Comparison of ENCODE assay signal across 8 mouse cellular contexts in the genomic region with DNA sequence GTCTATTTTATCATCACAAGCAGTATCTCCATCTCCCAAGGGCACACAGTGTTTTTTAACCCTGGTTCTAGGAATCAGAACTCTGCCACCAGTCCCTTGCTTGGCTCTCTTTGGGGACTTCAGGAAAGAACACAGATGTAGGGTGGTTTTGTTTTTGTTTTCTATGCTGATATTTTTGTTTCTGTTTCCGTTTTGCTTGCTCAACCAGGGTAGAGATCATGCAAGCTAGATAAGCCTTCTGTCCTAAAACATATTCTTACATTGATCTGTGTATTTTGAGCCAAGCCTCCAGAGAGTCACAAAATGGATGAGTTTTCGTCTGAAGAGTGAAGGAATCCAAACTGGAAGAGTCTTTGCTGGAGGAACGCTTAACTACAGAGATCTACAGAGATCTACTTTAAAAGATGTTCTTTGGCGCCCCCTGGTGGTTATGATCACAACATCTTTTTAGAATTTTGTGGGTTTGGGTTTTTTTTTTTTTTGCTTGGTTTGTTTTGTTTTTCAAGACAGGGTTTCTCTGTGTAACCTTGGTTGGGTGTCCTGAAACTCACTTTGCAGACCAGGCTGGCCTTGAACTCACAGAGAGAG. TPM values are rescaled to one million over a fixed set of nuclear protein-coding genes. Genes with fewer than 3 reads are reported as not detected.
DNase-seq lines count a peak whose midpoint lies in the region; ATAC-seq and TF ChIP-seq lines count a peak whose summit lies in the region.

No protein-coding gene starts in this region.

- no peak for TF ChIP-seq EP300 in heart, postnatal 0 days (IDR thresholded peaks at IDR 0.05; ENCODE audit: low read depth)

- 25% methylated on average over 4 of the region's 4 CpGs for WGBS in midbrain, embryonic 14.5 days
- 26% methylated on average over 4 of the region's 4 CpGs for WGBS in midbrain, embryonic 13.5 days
- WGBS in heart, postnatal 0 days = 15% methylated on average over 4 of the region's 4 CpGs
- WGBS in midbrain, postnatal 0 days = 24% methylated on average over 4 of the region's 4 CpGs

- no peak overlapping the region for H3K4me3 ChIP-seq in midbrain, embryonic 14.5 days (replicated peaks; ENCODE audit: low read depth, low read length)
- no peak overlapping the region for H3K4me3 ChIP-seq in midbrain, embryonic 13.5 days (replicated peaks)
- H3K4me3 ChIP-seq in heart, postnatal 0 days (ENCODE audit: low read depth, low read length) = no peak overlapping the region; the same call in 1 of the 2 replicates
- no peak overlapping the region for H3K4me3 ChIP-seq in midbrain, postnatal 0 days (ENCODE audit: low read depth, low read length)

- no peaks in the 10 kb centered on the region for H3K9me3 ChIP-seq in midbrain, embryonic 14.5 days (ENCODE audit: control insufficient read depth, low read length)
- H3K9me3 ChIP-seq in midbrain, embryonic 13.5 days = no peaks in the 10 kb centered on the region
- H3K9me3 ChIP-seq in heart, postnatal 0 days (replicated peaks; ENCODE audit: control insufficient read depth, low read length) = no peaks in the 10 kb centered on the region
- H3K9me3 ChIP-seq in midbrain, postnatal 0 days (ENCODE audit: low read length) = no peaks in the 10 kb centered on the region

- H3K27ac ChIP-seq in midbrain, embryonic 14.5 days (replicated peaks; ENCODE audit: low read depth, low read length) = no peak overlapping the region
- H3K27ac ChIP-seq in midbrain, embryonic 13.5 days = no peak overlapping the region
- H3K27ac ChIP-seq in heart, postnatal 0 days (ENCODE audit: low read depth) = no peak overlapping the region
- no peak overlapping the region for H3K27ac ChIP-seq in midbrain, postnatal 0 days (ENCODE audit: low read depth, low read length)

- no peak overlapping the region for H3K4me2 ChIP-seq in midbrain, embryonic 14.5 days (ENCODE audit: low read length)
- no peak overlapping the region for H3K4me2 ChIP-seq in midbrain, embryonic 13.5 days (replicated peaks)
- H3K4me2 ChIP-seq in heart, postnatal 0 days (ENCODE audit: low read depth, low read length) = peak overlapping the region; percentile 26; the same call in 1 of the 2 replicates
- H3K4me2 ChIP-seq in midbrain, postnatal 0 days (ENCODE audit: low read depth, low read length, poor library complexity, severe bottlenecking) = no peak overlapping the region

- H3K27me3 ChIP-seq in midbrain, embryonic 14.5 days (ENCODE audit: control insufficient read depth, insufficient read depth, low read length) = no peaks in the 10 kb centered on the region
- H3K27me3 ChIP-seq in midbrain, embryonic 13.5 days = no peaks in the 10 kb centered on the region
- H3K27me3 ChIP-seq in heart, postnatal 0 days (ENCODE audit: control insufficient read depth, insufficient read depth, low read length) = no peaks in the 10 kb centered on the region
- no peaks in the 10 kb centered on the region for H3K27me3 ChIP-seq in midbrain, postnatal 0 days (ENCODE audit: insufficient read depth, low read length)

- peak; percentile 94 for DNase-seq in midbrain, embryonic 14.5 days
- peak; percentile 79 for DNase-seq in R1 (ENCODE audit: low read depth, low spot score)
- DNase-seq in cerebellum, postnatal 14 days = peak; percentile 80 to 92
- DNase-seq in heart, postnatal 0 days (ENCODE audit: low spot score) = peak; percentile 43
- peak; percentile 64 to 71 for DNase-seq in left cerebral cortex, postnatal 25 days (ENCODE audit: low spot score in 2 of 2)
- peak; percentile 87 for DNase-seq in midbrain, postnatal 0 days (ENCODE audit: low spot score)
- DNase-seq in thymus, postnatal 10 days (ENCODE audit: low spot score in 2 of 2) = peak; percentile 36 to 79

- peak; percentile 51 for TF ChIP-seq CTCF in heart, postnatal 0 days (IDR thresholded peaks at IDR 0.05; ENCODE audit: low read depth)
- TF ChIP-seq CTCF in midbrain, postnatal 0 days (IDR thresholded peaks at IDR 0.05) = peak; percentile 80

- H3K36me3 ChIP-seq in midbrain, embryonic 14.5 days (ENCODE audit: control insufficient read depth, insufficient read depth, low read length) = no peaks in the 10 kb centered on the region
- no peaks in the 10 kb centered on the region for H3K36me3 ChIP-seq in midbrain, embryonic 13.5 days
- no peaks in the 10 kb centered on the region for H3K36me3 ChIP-seq in heart, postnatal 0 days (replicated peaks; ENCODE audit: control insufficient read depth, insufficient read depth, low read length)
- H3K36me3 ChIP-seq in midbrain, postnatal 0 days (ENCODE audit: insufficient read depth, low read length) = no peaks in the 10 kb centered on the region

- no peaks in the 10 kb centered on the region for H3K4me1 ChIP-seq in midbrain, embryonic 14.5 days (ENCODE audit: control insufficient read depth, insufficient read depth, low read length)
- no peaks in the 10 kb centered on the region for H3K4me1 ChIP-seq in midbrain, embryonic 13.5 days (replicated peaks)
- H3K4me1 ChIP-seq in heart, postnatal 0 days (ENCODE audit: control insufficient read depth, insufficient read depth) = 0 out of 2 replicates have a peak, but pooled peaks cover 3% of the 10 kb centered on the region
- no peaks in the 10 kb centered on the region for H3K4me1 ChIP-seq in midbrain, postnatal 0 days (ENCODE audit: insufficient read depth, low read length)

- H3K9ac ChIP-seq in midbrain, embryonic 14.5 days (replicated peaks; ENCODE audit: low read length) = no peak overlapping the region
- H3K9ac ChIP-seq in midbrain, embryonic 13.5 days (replicated peaks) = no peak overlapping the region
- no peak overlapping the region for H3K9ac ChIP-seq in heart, postnatal 0 days (replicated peaks; ENCODE audit: low read depth, low read length)
- H3K9ac ChIP-seq in midbrain, postnatal 0 days (replicated peaks; ENCODE audit: low read length, poor library complexity, severe bottlenecking) = no peak overlapping the region

- ATAC-seq in midbrain, embryonic 14.5 days (ENCODE audit: low FRiP score, low TSS enrichment) = no peak
- ATAC-seq in midbrain, embryonic 13.5 days = no peak
- no peak for ATAC-seq in heart, postnatal 0 days (ENCODE audit: insufficient read depth, low read depth)
- ATAC-seq in midbrain, postnatal 0 days (ENCODE audit: low FRiP score) = no peak

- intact Hi-C loops in left cerebral cortex, postnatal 25 days (cut with DNase I) = loop anchor here (1.0 to 10.0 kb wide), 3 partner anchors 123 to 495 kb away; no protein-coding TSS in a partner anchor

RNA-seq across cellular contexts. Expression of a gene that starts 8.9 kb away (rescaled TPM):
- 25.4 and 34.0 TPM in 2 replicates for polyA plus RNA-seq in midbrain, embryonic 14.5 days (2014; fragmentation: Nextera tagmentation; extraction: Ambion mirVana)
- 21.6 and 32.0 TPM in 2 replicates for polyA plus RNA-seq in midbrain, embryonic 13.5 days (2015; fragmentation: Nextera tagmentation; extraction: Ambion mirVana)
- 11.4 and 26.0 TPM in 2 replicates for total RNA-seq in heart, postnatal 0 days (2014; rRNA removed; ENCODE audit: low replicate concordance)
- polyA plus RNA-seq in heart, postnatal 0 days (2015; fragmentation: Nextera tagmentation; extraction: Ambion mirVana) = 4.9 and 5.8 TPM in 2 replicates
- 10 to 100 TPM; 65.0 to 71.8 TPM for total RNA-seq in left cerebral cortex, postnatal 25 days (2021)
- total RNA-seq in midbrain, postnatal 0 days (2014; rRNA removed) = 32.1 and 44.1 TPM in 2 replicates
- 20.8 and 22.6 TPM in 2 replicates for polyA plus RNA-seq in midbrain, postnatal 0 days (2015; fragmentation: Nextera tagmentation; extraction: Ambion mirVana)

RNA-seq across cellular contexts. Expression of a gene that starts 35.8 kb away (rescaled TPM):
- 3.2 and 4.9 TPM in 2 replicates for polyA plus RNA-seq in midbrain, embryonic 14.5 days (2014; fragmentation: Nextera tagmentation; extraction: Ambion mirVana)
- polyA plus RNA-seq in midbrain, embryonic 13.5 days (2015; fragmentation: Nextera tagmentation; extraction: Ambion mirVana) = 2.1 and 2.5 TPM in 2 replicates
- total RNA-seq in heart, postnatal 0 days (2014; rRNA removed; ENCODE audit: low replicate concordance) = 4.2 TPM in 1 of 2 replicates, not detected in the other
- not detected in 2 replicates for polyA plus RNA-seq in heart, postnatal 0 days (2015; fragmentation: Nextera tagmentation; extraction: Ambion mirVana)
- total RNA-seq in left cerebral cortex, postnatal 25 days (2021) = 10 to 100 TPM; 21.5 to 26.7 TPM
- total RNA-seq in midbrain, postnatal 0 days (2014; rRNA removed) = 11.2 and 17.2 TPM in 2 replicates
- polyA plus RNA-seq in midbrain, postnatal 0 days (2015; fragmentation: Nextera tagmentation; extraction: Ambion mirVana) = 9.3 and 12.4 TPM in 2 replicates

Comparison
In these comparisons a context has a peak if more than half of its experiments do, and no peak if none do; other contexts are left out.
1. DNase-seq: peak in every context shown above with its lines; median percentile 94 in midbrain, embryonic 14.5 days; 87 in midbrain, postnatal 0 days; 86 in cerebellum, postnatal 14 days; 79 in R1; 68 in left cerebral cortex, postnatal 25 days; 58 in thymus, postnatal 10 days; 43 in heart, postnatal 0 days.